In genomic region chr12:80112852-80113551, GRCm38 (mm10) we compare ENCODE assay signal across 8 mouse cellular contexts. TPM values are rescaled to one million over a fixed set of nuclear protein-coding genes. Genes with fewer than 3 reads are reported as not detected.
DNase-seq lines count a peak whose midpoint lies in the region; ATAC-seq and TF ChIP-seq lines count a peak whose summit lies in the region.

Gene Zfp36l1, minus strand, starts transcription at chr12:80113013.

- H3K36me3 ChIP-seq in ES-Bruce4 (ENCODE audit: control insufficient read depth, insufficient read depth, low read length, poor library complexity, severe bottlenecking), result peaks cover 8% of the 10 kb centered on the region; the same call in 1 of the 2 replicates
- H3K36me3 ChIP-seq in forebrain, embryonic 16.5 days (ENCODE audit: control insufficient read depth, insufficient read depth), result no peaks in the 10 kb centered on the region

- H3K4me2 ChIP-seq in forebrain, embryonic 16.5 days (ENCODE audit: low read length), result peak within 1 kb of the TSS; percentile 73

- H3K27me3 ChIP-seq in ES-Bruce4 (ENCODE audit: control insufficient read depth, insufficient read depth, low read length, poor library complexity, severe bottlenecking), result no peaks in the 10 kb centered on the region
- peaks cover 17% of the 10 kb centered on the region; the same call in 1 of the 2 replicates for H3K27me3 ChIP-seq in forebrain, embryonic 16.5 days (replicated peaks; ENCODE audit: control insufficient read depth, insufficient read depth, low read length)

- H3K9ac ChIP-seq in ES-Bruce4 (ENCODE audit: low read depth, poor library complexity, severe bottlenecking), result peak within 1 kb of the TSS; percentile 89
- H3K9ac ChIP-seq in forebrain, embryonic 16.5 days (replicated peaks; ENCODE audit: low read depth, low read length), result peak within 1 kb of the TSS; percentile 71

- peak within 1 kb of the TSS; percentile 92 for H3K4me3 ChIP-seq in ES-Bruce4 (ENCODE audit: low read depth, low read length)
- H3K4me3 ChIP-seq in forebrain, embryonic 16.5 days (replicated peaks; ENCODE audit: low read length), result peak within 1 kb of the TSS; percentile 72

- no peak; the same call in 1 of the 2 replicates for ATAC-seq in forebrain, embryonic 16.5 days

- peak; percentile 95 for TF ChIP-seq POLR2A in ES-Bruce4 (IDR thresholded peaks at IDR 0.05; ENCODE audit: insufficient read depth, low read length)
- TF ChIP-seq POLR2A in brain, embryonic 14.5 days (IDR thresholded peaks at IDR 0.05; ENCODE audit: borderline replicate concordance, extremely low read depth, insufficient read depth, insufficient read length, poor library complexity, severe bottlenecking), result peak; percentile 93

- peak; percentile 97 for DNase-seq in brain, embryonic 14.5 days (ENCODE audit: low read depth)
- peak; percentile 97 for DNase-seq in heart, postnatal 4 days
- peak in 1 of 2 experiments; percentile 64 for DNase-seq in layer of hippocampus, adult 8-10 months (ENCODE audit: low spot score in 2 of 2)
- peak; percentile 98 for DNase-seq in lung, postnatal 10 days
- DNase-seq in ovary, postnatal 36 days (ENCODE audit: low spot score), result peak; percentile 92
- DNase-seq in thymus, postnatal 4 days, result peak; percentile 96

- WGBS in forebrain, embryonic 16.5 days, result 0% methylated on average over 40 of the region's 42 CpGs

- H3K9me3 ChIP-seq in ES-Bruce4 (replicated peaks; ENCODE audit: control insufficient read depth, insufficient read depth, low read length, poor library complexity, severe bottlenecking), result no peaks in the 10 kb centered on the region
- H3K9me3 ChIP-seq in forebrain, embryonic 16.5 days (ENCODE audit: control insufficient read depth, low read length), result no peaks in the 10 kb centered on the region

- H3K4me1 ChIP-seq in ES-Bruce4 (ENCODE audit: control insufficient read depth, insufficient read depth, low read length), result peaks cover 4% of the 10 kb centered on the region
- H3K4me1 ChIP-seq in forebrain, embryonic 16.5 days (replicated peaks; ENCODE audit: control insufficient read depth, insufficient read depth, low read length), result peaks cover 64% of the 10 kb centered on the region

- TF ChIP-seq CTCF in ES-Bruce4 (IDR thresholded peaks at IDR 0.05; ENCODE audit: low read depth, low read length), result no peak
- TF ChIP-seq CTCF in brain, embryonic 14.5 days (IDR thresholded peaks at IDR 0.05; ENCODE audit: borderline replicate concordance, extremely low read depth, insufficient read depth, insufficient read length), result no peak

- TF ChIP-seq EP300 in ES-Bruce4 (IDR thresholded peaks at IDR 0.05; ENCODE audit: insufficient read depth, low read depth, low read length), result no peak

- H3K27ac ChIP-seq in ES-Bruce4 (ENCODE audit: insufficient read depth, low read length), result peak within 1 kb of the TSS; percentile 55
- H3K27ac ChIP-seq in forebrain, embryonic 16.5 days (ENCODE audit: low read length), result peak within 1 kb of the TSS; percentile 80

RNA-seq across cellular contexts. Expression of gene Zfp36l1, which starts in this region (rescaled TPM):
- polyA plus RNA-seq in ES-Bruce4 (2011; ENCODE audit: insufficient read depth, insufficient read length, low read depth, missing spikeins), result 71.6 and 75.7 TPM in 2 replicates
- polyA plus RNA-seq in brain, embryonic 14.5 days (2012; rRNA removed), result 80.2 and 81.0 TPM in 2 replicates
- polyA plus RNA-seq in forebrain, embryonic 16.5 days (2015; fragmentation: Nextera tagmentation; extraction: Ambion mirVana), result 22.6 and 26.7 TPM in 2 replicates
- total RNA-seq in heart, postnatal 4 days (2021), result 100 to 1,000 TPM; 174 to 188 TPM
- total RNA-seq in layer of hippocampus, adult 8-10 months (2022), result 10 to 100 TPM; 35.0 to 47.6 (median 42.9) TPM
